Mouse (Mus musculus): ENCODE measurements around the gene H1foo. TPM values are rescaled to one million over a fixed set of nuclear protein-coding genes. Genes with fewer than 3 reads are reported as not detected.

H1foo gene
- not detected in 2 replicates for polyA plus RNA-seq (2014; fragmentation: Nextera tagmentation; extraction: Ambion mirVana)

- H3K4me2 ChIP-seq: no peak within 1 kb of the TSS
- H3K9me3 ChIP-seq (ENCODE audit: control insufficient read depth, low read length): no peaks in the 10 kb centered on the region
- ATAC-seq (ENCODE audit: low FRiP score) (no peak), DNase-seq (ENCODE audit: low spot score, missing footprints) (no peak)
- H3K4me1 ChIP-seq (ENCODE audit: control insufficient read depth, insufficient read depth, low read length): peaks cover 5% of the 10 kb centered on the region; the same call in 1 of the 2 replicates
- no peaks in the 10 kb centered on the region for H3K36me3 ChIP-seq (ENCODE audit: control insufficient read depth, insufficient read depth, low read length)
- no peak within 1 kb of the TSS for H3K27ac ChIP-seq (ENCODE audit: low read depth, low read length)
- 87% methylated on average over 5 of the region's 5 CpGs for WGBS
- H3K9ac ChIP-seq (ENCODE audit: low read length): no peak within 1 kb of the TSS
- no peak within 1 kb of the TSS for H3K4me3 ChIP-seq (ENCODE audit: low read depth, low read length)
- H3K27me3 ChIP-seq (ENCODE audit: control insufficient read depth, insufficient read depth, low read length): no peaks in the 10 kb centered on the region
Observed at GRCm38 (mm10) chr6:115944638-115945037, at the start of gene H1foo. Gene H1foo, plus strand, starts transcription at chr6:115944938.

GRCm38 (mm10) chr6:115896346-115896745 lies 48.4 kb upstream of the H1foo start:
- Histone ChIP-seq H3K4me2 (no peak overlapping the region), H3K9me3 (ENCODE audit: control insufficient read depth, low read length) (no peaks in the 10 kb centered on the region), H3K4me1 (ENCODE audit: control insufficient read depth, insufficient read depth, low read length) (peaks cover 7% of the 10 kb centered on the region; the same call in 1 of the 2 replicates), H3K27me3 (ENCODE audit: control insufficient read depth, insufficient read depth, low read length) (no peaks in the 10 kb centered on the region), H3K27ac (ENCODE audit: low read depth, low read length) (no peak overlapping the region), H3K9ac (ENCODE audit: low read length) (no peak overlapping the region), H3K4me3 (ENCODE audit: low read depth, low read length) (no peak overlapping the region), H3K36me3 (ENCODE audit: control insufficient read depth, insufficient read depth, low read length) (peaks cover 5% of the 10 kb centered on the region; the same call in 1 of the 2 replicates)
- 86% methylated on average over 1 of the region's 1 CpGs for WGBS
- no peak for ATAC-seq (ENCODE audit: low FRiP score)
- no peak for DNase-seq (ENCODE audit: low spot score, missing footprints)

GRCm38 (mm10) chr6:115897117-115897516 lies 47.6 kb upstream of the H1foo start:
- Histone ChIP-seq H3K4me3 (ENCODE audit: low read depth, low read length) (no peak overlapping the region), H3K36me3 (ENCODE audit: control insufficient read depth, insufficient read depth, low read length) (peaks cover 2% of the 10 kb centered on the region; the same call in 1 of the 2 replicates), H3K4me1 (ENCODE audit: control insufficient read depth, insufficient read depth, low read length) (peaks cover under 1% of the 10 kb centered on the region; the same call in 1 of the 2 replicates), H3K27me3 (ENCODE audit: control insufficient read depth, insufficient read depth, low read length) (no peaks in the 10 kb centered on the region), H3K27ac (ENCODE audit: low read depth, low read length) (no peak overlapping the region), H3K9ac (ENCODE audit: low read length) (no peak overlapping the region), H3K4me2 (no peak overlapping the region), H3K9me3 (ENCODE audit: control insufficient read depth, low read length) (no peaks in the 10 kb centered on the region)
- DNase-seq (ENCODE audit: low spot score, missing footprints): peak; percentile 33
- ATAC-seq (ENCODE audit: low FRiP score): no peak
- 85% methylated on average over 4 of the region's 4 CpGs for WGBS

- WGBS: 86% methylated on average over 7 of the region's 7 CpGs
- Histone ChIP-seq H3K27me3 (ENCODE audit: control insufficient read depth, insufficient read depth, low read length) (no peaks in the 10 kb centered on the region), H3K4me2 (no peak overlapping the region), H3K36me3 (ENCODE audit: control insufficient read depth, insufficient read depth, low read length) (no peaks in the 10 kb centered on the region), H3K27ac (ENCODE audit: low read depth, low read length) (no peak overlapping the region), H3K4me3 (ENCODE audit: low read depth, low read length) (no peak overlapping the region), H3K9me3 (ENCODE audit: control insufficient read depth, low read length) (no peaks in the 10 kb centered on the region), H3K9ac (ENCODE audit: low read length) (no peak overlapping the region), H3K4me1 (ENCODE audit: control insufficient read depth, insufficient read depth, low read length) (no peaks in the 10 kb centered on the region)
- peak; percentile 53 for DNase-seq (ENCODE audit: low spot score, missing footprints)
- ATAC-seq (ENCODE audit: low FRiP score): no peak
Observed at GRCm38 (mm10) chr6:115897926-115898520, 46.7 kb upstream of the H1foo start.

GRCm38 (mm10) chr6:115901062-115901461 lies 43.7 kb upstream of the H1foo start:
- H3K36me3 ChIP-seq (ENCODE audit: control insufficient read depth, insufficient read depth, low read length): no peaks in the 10 kb centered on the region
- no peaks in the 10 kb centered on the region for H3K4me1 ChIP-seq (ENCODE audit: control insufficient read depth, insufficient read depth, low read length)
- peak; percentile 86 for DNase-seq (ENCODE audit: low spot score, missing footprints)
- WGBS: 40% methylated on average over 3 of the region's 3 CpGs
- no peaks in the 10 kb centered on the region for H3K27me3 ChIP-seq (ENCODE audit: control insufficient read depth, insufficient read depth, low read length)
- H3K4me2 ChIP-seq: no peak overlapping the region
- H3K9ac ChIP-seq (ENCODE audit: low read length): no peak overlapping the region
- no peak overlapping the region for H3K27ac ChIP-seq (ENCODE audit: low read depth, low read length)
- no peaks in the 10 kb centered on the region for H3K9me3 ChIP-seq (ENCODE audit: control insufficient read depth, low read length)
- peak; percentile 66; the same call in 1 of the 2 replicates for ATAC-seq (ENCODE audit: low FRiP score)
- no peak overlapping the region for H3K4me3 ChIP-seq (ENCODE audit: low read depth, low read length)

GRCm38 (mm10) chr6:115901489-115901931 lies 43.2 kb upstream of the H1foo start:
- Histone ChIP-seq H3K9me3 (ENCODE audit: control insufficient read depth, low read length) (no peaks in the 10 kb centered on the region), H3K4me1 (ENCODE audit: control insufficient read depth, insufficient read depth, low read length) (no peaks in the 10 kb centered on the region), H3K9ac (ENCODE audit: low read length) (no peak overlapping the region), H3K36me3 (ENCODE audit: control insufficient read depth, insufficient read depth, low read length) (no peaks in the 10 kb centered on the region), H3K4me3 (ENCODE audit: low read depth, low read length) (no peak overlapping the region), H3K27ac (ENCODE audit: low read depth, low read length) (no peak overlapping the region), H3K27me3 (ENCODE audit: control insufficient read depth, insufficient read depth, low read length) (no peaks in the 10 kb centered on the region), H3K4me2 (no peak overlapping the region)
- 82% methylated on average over 8 of the region's 8 CpGs for WGBS
- DNase-seq (ENCODE audit: low spot score, missing footprints) (peak; percentile 77), ATAC-seq (ENCODE audit: low FRiP score) (no peak)

- no peak overlapping the region for H3K4me2 ChIP-seq
- H3K36me3 ChIP-seq (ENCODE audit: control insufficient read depth, insufficient read depth, low read length): no peaks in the 10 kb centered on the region
- ATAC-seq (ENCODE audit: low FRiP score): no peak
- H3K4me1 ChIP-seq (ENCODE audit: control insufficient read depth, insufficient read depth, low read length): no peaks in the 10 kb centered on the region
- H3K9ac ChIP-seq (ENCODE audit: low read length): no peak overlapping the region
- no peaks in the 10 kb centered on the region for H3K27me3 ChIP-seq (ENCODE audit: control insufficient read depth, insufficient read depth, low read length)
- no peaks in the 10 kb centered on the region for H3K9me3 ChIP-seq (ENCODE audit: control insufficient read depth, low read length)
- H3K4me3 ChIP-seq (ENCODE audit: low read depth, low read length): no peak overlapping the region
- no peak overlapping the region for H3K27ac ChIP-seq (ENCODE audit: low read depth, low read length)
- peak; percentile 75 for DNase-seq (ENCODE audit: low spot score, missing footprints)
- WGBS: 78% methylated on average over 3 of the region's 3 CpGs
Observed at GRCm38 (mm10) chr6:115902545-115902944, 42.2 kb upstream of the H1foo start.

GRCm38 (mm10) chr6:115905568-115905967 lies 39.2 kb upstream of the H1foo start:
- Histone ChIP-seq H3K9ac (ENCODE audit: low read length) (no peak overlapping the region), H3K36me3 (ENCODE audit: control insufficient read depth, insufficient read depth, low read length) (no peaks in the 10 kb centered on the region), H3K4me2 (no peak overlapping the region), H3K4me1 (ENCODE audit: control insufficient read depth, insufficient read depth, low read length) (no peaks in the 10 kb centered on the region), H3K4me3 (ENCODE audit: low read depth, low read length) (no peak overlapping the region), H3K9me3 (ENCODE audit: control insufficient read depth, low read length) (no peaks in the 10 kb centered on the region), H3K27me3 (ENCODE audit: control insufficient read depth, insufficient read depth, low read length) (no peaks in the 10 kb centered on the region), H3K27ac (ENCODE audit: low read depth, low read length) (no peak overlapping the region)
- WGBS: 99% methylated on average over 6 of the region's 6 CpGs
- ATAC-seq (ENCODE audit: low FRiP score): no peak
- DNase-seq (ENCODE audit: low spot score, missing footprints): no peak

- H3K36me3 ChIP-seq (ENCODE audit: control insufficient read depth, insufficient read depth, low read length): no peaks in the 10 kb centered on the region
- DNase-seq (ENCODE audit: low spot score, missing footprints): no peak
- 93% methylated on average over 1 of the region's 1 CpGs for WGBS
Observed at GRCm38 (mm10) chr6:115906455-115906854, 38.3 kb upstream of the H1foo start.

More at GRCm38 (mm10) chr6:115906455-115906854, 38.3 kb upstream of the H1foo start:
- H3K4me2 ChIP-seq: no peak overlapping the region
- no peak overlapping the region for H3K27ac ChIP-seq (ENCODE audit: low read depth, low read length)
- no peaks in the 10 kb centered on the region for H3K9me3 ChIP-seq (ENCODE audit: control insufficient read depth, low read length)
- H3K27me3 ChIP-seq (ENCODE audit: control insufficient read depth, insufficient read depth, low read length): no peaks in the 10 kb centered on the region
- no peak overlapping the region for H3K9ac ChIP-seq (ENCODE audit: low read length)
- no peak for ATAC-seq (ENCODE audit: low FRiP score)
- H3K4me1 ChIP-seq (ENCODE audit: control insufficient read depth, insufficient read depth, low read length): no peaks in the 10 kb centered on the region
- H3K4me3 ChIP-seq (ENCODE audit: low read depth, low read length): no peak overlapping the region
